Mouse (Mus musculus) heart, embryonic 13.5 days (tissue): ENCODE measurements around the gene Gm10638. TPM values are rescaled to one million over a fixed set of nuclear protein-coding genes. Genes with fewer than 3 reads are reported as not detected.

Experiments
- ATAC-seq: fragments of 200-750 bp; cut with Nextera tagmentation; 2 replicates; pipeline ENCODE4 v1.8.0; 2017; ENCODE audit warnings: moderate TSS enrichment; ENCODE audit not compliant: insufficient number of reproducible peaks, low FRiP score, low TSS enrichment; ENCODE audit errors: extremely low read depth
- H3K27ac ChIP-seq: fragments of 300-500 bp; sonication (generic); replicated peaks from 2 replicates; pipeline ENCODE4 v1.5.1; 2015; ENCODE audit warnings: moderate library complexity, mild to moderate bottlenecking, inconsistent platforms
- H3K27me3 ChIP-seq: fragments of 300-500 bp; sonication (generic); replicated peaks from 2 replicates; pipeline ENCODE4 v1.6.1; 2015; ENCODE audit warnings: mild to moderate bottlenecking, inconsistent platforms
- H3K36me3 ChIP-seq: fragments of 300-500 bp; sonication (generic); 2 replicates; pipeline ENCODE4 v1.6.1; 2015; ENCODE audit warnings: mild to moderate bottlenecking, inconsistent platforms
- H3K4me1 ChIP-seq: fragments of 300-500 bp; sonication (generic); 2 replicates; pipeline ENCODE4 v1.6.1; 2015; ENCODE audit warnings: inconsistent platforms
- H3K4me2 ChIP-seq: fragments of 300-500 bp; sonication (generic); 2 replicates; pipeline ENCODE4 v1.6.1; 2015; ENCODE audit warnings: inconsistent platforms, mild to moderate bottlenecking, moderate library complexity
- H3K4me3 ChIP-seq: fragments of 300-500 bp; sonication (generic); 2 replicates; pipeline ENCODE4 v1.5.1; 2015; ENCODE audit warnings: moderate library complexity, mild to moderate bottlenecking, inconsistent platforms
- H3K9ac ChIP-seq: fragments of 300-500 bp; sonication (generic); 2 replicates; pipeline ENCODE4 v1.6.1; 2015; ENCODE audit warnings: inconsistent platforms, mild to moderate bottlenecking, moderate library complexity
- H3K9me3 ChIP-seq: fragments of 300-500 bp; sonication (generic); 2 replicates; pipeline ENCODE4 v1.6.1; 2016; ENCODE audit warnings: inconsistent platforms
- WGBS: fragments of 180-500 bp; shearing (Covaris S2); methylation state at CpG from one replicate; pipeline ENCODE4 v1.1.7; 2015; ENCODE audit warnings: mixed read lengths; 5-methylcytosine and 5-hydroxymethylcytosine counted together
- polyA plus RNA-seq: library from polyadenylated mRNA; unstranded; fragments of >200 nt; fragmentation: Nextera tagmentation; extraction: Ambion mirVana; gene quantifications from 2 replicates; pipeline ENCODE4 v1.2.1, GENCODE M21; 2015

The Gm10638 gene
- polyA plus RNA-seq, 1 experiment from 2014 or later = 3.3 TPM

GRCm38 (mm10) chr8:86741627-86742026 lies 3.9 kb upstream of the Gm10638 start:
- Histone ChIP-seq H3K27me3 (no peaks in the 10 kb centered on the region), H3K27ac (no peak overlapping the region), H3K36me3 (no peaks in the 10 kb centered on the region), H3K4me3 (no peak overlapping the region), H3K4me2 (no peak overlapping the region), H3K9me3 (no peaks in the 10 kb centered on the region), H3K9ac (no peak overlapping the region), H3K4me1 (peaks cover 60% of the 10 kb centered on the region)
- no peak for ATAC-seq

- H3K36me3 ChIP-seq = no peaks in the 10 kb centered on the region
- no peaks in the 10 kb centered on the region for H3K9me3 ChIP-seq
- no peak overlapping the region for H3K27ac ChIP-seq
- ATAC-seq = no peak
- peak overlapping the region; percentile 6; the same call in 1 of the 2 replicates for H3K4me3 ChIP-seq
- 67% methylated on average over 7 of the region's 7 CpGs for WGBS
- no peaks in the 10 kb centered on the region for H3K27me3 ChIP-seq
- H3K4me2 ChIP-seq = peak overlapping the region; percentile 12; the same call in 1 of the 2 replicates
- peak overlapping the region; percentile 52; the same call in 1 of the 2 replicates for H3K9ac ChIP-seq
- H3K4me1 ChIP-seq = peaks cover 54% of the 10 kb centered on the region
These were observed 2.7 kb upstream of the Gm10638 start for GRCm38 (mm10) chr8:86742605-86743345.

- Histone ChIP-seq H3K36me3 (no peaks in the 10 kb centered on the region), H3K9me3 (no peaks in the 10 kb centered on the region), H3K9ac (peak overlapping the region; percentile 99), H3K4me2 (peak overlapping the region; percentile 85), H3K4me1 (peaks cover 46% of the 10 kb centered on the region), H3K4me3 (peak overlapping the region; percentile 92), H3K27me3 (no peaks in the 10 kb centered on the region), H3K27ac (peak overlapping the region; percentile 95)
- 5% methylated on average over 18 of the region's 18 CpGs for WGBS
- no peak for ATAC-seq
These were observed 932 bp upstream of the Gm10638 start for GRCm38 (mm10) chr8:86744313-86745220.

GRCm38 (mm10) chr8:86745935-86746441 lies 489 bp downstream of the Gm10638 start:
- ATAC-seq = peak; percentile 79
- H3K9me3 ChIP-seq = no peaks in the 10 kb centered on the region
- H3K4me1 ChIP-seq = peaks cover 40% of the 10 kb centered on the region
- H3K9ac ChIP-seq = peak overlapping the region; percentile 99
- H3K4me3 ChIP-seq = peak overlapping the region; percentile 92
- 0% methylated on average over 43 of the region's 70 CpGs for WGBS
- H3K36me3 ChIP-seq = no peaks in the 10 kb centered on the region
- H3K4me2 ChIP-seq = peak overlapping the region; percentile 85
- H3K27ac ChIP-seq = peak overlapping the region; percentile 95
- no peaks in the 10 kb centered on the region for H3K27me3 ChIP-seq

GRCm38 (mm10) chr8:86746511-86746910 lies 1.0 kb downstream of the Gm10638 start:
- peak overlapping the region; percentile 92 for H3K4me3 ChIP-seq
- H3K27ac ChIP-seq = peak overlapping the region; percentile 95
- H3K9me3 ChIP-seq = no peaks in the 10 kb centered on the region
- no peak for ATAC-seq
- WGBS = 3% methylated on average over 11 of the region's 11 CpGs
- H3K4me2 ChIP-seq = peak overlapping the region; percentile 85
- no peaks in the 10 kb centered on the region for H3K27me3 ChIP-seq
- H3K36me3 ChIP-seq = no peaks in the 10 kb centered on the region
- H3K4me1 ChIP-seq = peaks cover 37% of the 10 kb centered on the region
- peak overlapping the region; percentile 99 for H3K9ac ChIP-seq

GRCm38 (mm10) chr8:86749842-86750241 lies 4.3 kb downstream of the Gm10638 start:
- Histone ChIP-seq H3K4me3 (no peak overlapping the region), H3K36me3 (no peaks in the 10 kb centered on the region), H3K4me2 (no peak overlapping the region), H3K4me1 (peaks cover 7% of the 10 kb centered on the region), H3K9me3 (no peaks in the 10 kb centered on the region), H3K27me3 (no peaks in the 10 kb centered on the region), H3K27ac (no peak overlapping the region), H3K9ac (no peak overlapping the region)
- WGBS = 48% methylated on average over 2 of the region's 2 CpGs
- no peak for ATAC-seq

- Histone ChIP-seq H3K27ac (no peak overlapping the region), H3K27me3 (no peaks in the 10 kb centered on the region; the same call in 1 of the 2 replicates), H3K4me2 (peak overlapping the region; percentile 43), H3K4me3 (no peak overlapping the region), H3K9me3 (no peaks in the 10 kb centered on the region), H3K4me1 (peaks cover 9% of the 10 kb centered on the region), H3K36me3 (no peaks in the 10 kb centered on the region), H3K9ac (no peak overlapping the region)
- 30% methylated on average over 23 of the region's 23 CpGs for WGBS
- ATAC-seq = no peak
These were observed 11.6 kb downstream of the Gm10638 start for GRCm38 (mm10) chr8:86756948-86757733.

GRCm38 (mm10) chr8:86758651-86759050 lies 13.2 kb downstream of the Gm10638 start:
- H3K9me3 ChIP-seq = no peaks in the 10 kb centered on the region
- no peaks in the 10 kb centered on the region; the same call in 1 of the 2 replicates for H3K27me3 ChIP-seq
- H3K36me3 ChIP-seq = no peaks in the 10 kb centered on the region
- no peak overlapping the region for H3K9ac ChIP-seq
- no peak overlapping the region for H3K27ac ChIP-seq
- ATAC-seq = no peak
- no peak overlapping the region for H3K4me2 ChIP-seq
- H3K4me1 ChIP-seq = peaks cover 9% of the 10 kb centered on the region
- WGBS = 54% methylated on average over 3 of the region's 3 CpGs
- no peak overlapping the region for H3K4me3 ChIP-seq

- H3K27ac ChIP-seq = no peak overlapping the region
- ATAC-seq = no peak
- whole genome bisulfite sequencing = 31% methylated on average over 4 of the region's 4 CpGs
These were observed 13.6 kb downstream of the Gm10638 start for GRCm38 (mm10) chr8:86759090-86759491.

GRCm38 (mm10) chr8:86760746-86761145 lies 15.2 kb downstream of the Gm10638 start:
- H3K4me1 ChIP-seq = peaks cover 9% of the 10 kb centered on the region
- WGBS = 71% methylated on average over 6 of the region's 6 CpGs
- H3K4me3 ChIP-seq = no peak overlapping the region
- no peak overlapping the region for H3K4me2 ChIP-seq
- no peaks in the 10 kb centered on the region for H3K9me3 ChIP-seq
- ATAC-seq = no peak
- H3K27me3 ChIP-seq = no peaks in the 10 kb centered on the region; the same call in 1 of the 2 replicates
- H3K9ac ChIP-seq = no peak overlapping the region
- no peaks in the 10 kb centered on the region for H3K36me3 ChIP-seq
- H3K27ac ChIP-seq = no peak overlapping the region

More at GRCm38 (mm10) chr8:86759090-86759491, 13.6 kb downstream of the Gm10638 start:
- no peak overlapping the region for H3K4me2 ChIP-seq
- H3K36me3 ChIP-seq = no peaks in the 10 kb centered on the region
- no peaks in the 10 kb centered on the region for H3K9me3 ChIP-seq
- peaks cover 9% of the 10 kb centered on the region for H3K4me1 ChIP-seq
- no peaks in the 10 kb centered on the region; the same call in 1 of the 2 replicates for H3K27me3 ChIP-seq
- no peak overlapping the region for H3K9ac ChIP-seq
- no peak overlapping the region for H3K4me3 ChIP-seq
